Mouse (Mus musculus) brain, embryonic 14.5 days (tissue): Measurements from ENCODE around the gene Ak1. TPM values are rescaled to one million over a fixed set of nuclear protein-coding genes. Genes with fewer than 3 reads are reported as not detected.

Experiments
- DNase-seq: peaks from one replicate; pipeline ENCODE4 v3.0.0-alpha.2; 2011; ENCODE audit warnings: low read depth
- CTCF ChIP-seq: fragments of 200-500 bp; IDR thresholded peaks from 2 replicates; pipeline ENCODE4 v1.5.1; 2012; ENCODE audit warnings: inconsistent platforms, mild to moderate bottlenecking, moderate library complexity, borderline replicate concordance; ENCODE audit not compliant: insufficient read depth, insufficient read length; ENCODE audit errors: extremely low read depth
- POLR2A ChIP-seq: fragments of 200-500 bp; IDR thresholded peaks from 2 replicates; pipeline ENCODE4 v1.6.1; 2012; ENCODE audit warnings: mild to moderate bottlenecking, inconsistent platforms, borderline replicate concordance; ENCODE audit not compliant: poor library complexity, insufficient read depth, insufficient read length, severe bottlenecking; ENCODE audit errors: extremely low read depth
- polyA plus RNA-seq: library from polyadenylated mRNA; depleted of rRNA; stranded (reverse); fragments of >200 nt; gene quantifications from 2 replicates; pipeline ENCODE4 v1.2.3, GENCODE M21; 2012

The Ak1 gene
- polyA plus RNA-seq, 1 experiment, result 41.5 TPM

GRCm38 (mm10) chr2:32633660-32634059 is 12.1 kb downstream of the Ak1 start:
- TF ChIP-seq CTCF, result no peak
- no peak for TF ChIP-seq POLR2A
- no peak for DNase-seq

- DNase-seq, result no peak
- no peak for TF ChIP-seq CTCF
- TF ChIP-seq POLR2A, result no peak
Measured at GRCm38 (mm10) chr2:32634277-32635105, 12.9 kb downstream of the Ak1 start.

- no peak for DNase-seq
- TF ChIP-seq POLR2A (no peak), CTCF (no peak)
Measured at GRCm38 (mm10) chr2:32636617-32637016, 15.1 kb downstream of the Ak1 start.

- DNase-seq, result no peak
- TF ChIP-seq POLR2A, result no peak
- no peak for TF ChIP-seq CTCF
Measured at GRCm38 (mm10) chr2:32637778-32638281, 16.3 kb downstream of the Ak1 start.

- TF ChIP-seq CTCF (no peak), POLR2A (no peak)
- DNase-seq, result no peak
Measured at GRCm38 (mm10) chr2:32639632-32640031, 18.1 kb downstream of the Ak1 start.

- TF ChIP-seq POLR2A (no peak), CTCF (no peak)
- no peak for DNase-seq
Measured at GRCm38 (mm10) chr2:32640550-32641051, 19.0 kb downstream of the Ak1 start.

- TF ChIP-seq POLR2A, result no peak
- TF ChIP-seq CTCF, result no peak
- no peak for DNase-seq
Measured at GRCm38 (mm10) chr2:32641810-32642209, 20.3 kb downstream of the Ak1 start.

- TF ChIP-seq POLR2A, result no peak
- no peak for TF ChIP-seq CTCF
- DNase-seq, result no peak
Measured at GRCm38 (mm10) chr2:32642813-32643212, 21.3 kb downstream of the Ak1 start.

- TF ChIP-seq CTCF (no peak), POLR2A (no peak)
- no peak for DNase-seq
Measured at GRCm38 (mm10) chr2:32644083-32644482, 22.5 kb downstream of the Ak1 start.

GRCm38 (mm10) chr2:32644799-32645475 is 23.4 kb downstream of the Ak1 start:
- no peak for DNase-seq
- TF ChIP-seq CTCF (no peak), POLR2A (no peak)

GRCm38 (mm10) chr2:32645647-32646046 is 24.1 kb downstream of the Ak1 start:
- no peak for DNase-seq
- TF ChIP-seq CTCF, result no peak
- no peak for TF ChIP-seq POLR2A

GRCm38 (mm10) chr2:32646379-32647056 is 25.0 kb downstream of the Ak1 start, which contains the start of gene Eng:
Gene Eng, plus strand, starts transcription at chr2:32646595.
- TF ChIP-seq POLR2A (no peak), CTCF (no peak)
- DNase-seq, result no peak

GRCm38 (mm10) chr2:32647366-32647765 is 25.8 kb downstream of the Ak1 start:
- DNase-seq, result no peak
- TF ChIP-seq POLR2A (no peak), CTCF (no peak)

GRCm38 (mm10) chr2:32653764-32654163 is 32.2 kb downstream of the Ak1 start:
- TF ChIP-seq CTCF, result no peak
- no peak for TF ChIP-seq POLR2A
- peak; percentile 14 for DNase-seq
